Mouse (Mus musculus): ENCODE measurements around the gene Vps8.

DNA sequence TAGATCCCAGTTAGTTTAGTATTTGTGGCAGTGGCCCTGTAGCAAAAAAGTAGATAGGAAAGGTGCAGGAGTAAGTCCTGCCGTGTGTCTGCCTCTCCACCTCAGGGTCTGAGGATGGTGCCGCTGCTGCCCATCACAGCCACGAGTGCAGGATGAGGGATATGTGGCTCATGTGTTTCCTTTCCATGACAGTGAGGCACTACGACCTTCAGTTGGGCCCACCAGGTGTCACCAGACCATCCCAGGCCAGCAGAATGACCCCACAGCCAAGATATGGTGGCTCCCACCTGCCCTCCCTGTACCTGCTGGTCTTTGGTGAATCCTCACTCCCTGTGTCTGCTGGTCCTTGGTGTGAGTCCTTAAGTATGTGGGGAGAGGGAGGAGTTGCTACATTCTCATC lies 228.2 kb downstream of the Vps8 start:
- no peak for TF ChIP-seq CTCF (IDR thresholded peaks at IDR 0.05; ENCODE audit: low read depth)
- TF ChIP-seq EP300 (IDR thresholded peaks at IDR 0.05; ENCODE audit: low read depth): no peak
